Mouse (Mus musculus) CH12.LX (cell line): Measurements from ENCODE around the gene Il1rn. TPM values are rescaled to one million over a fixed set of nuclear protein-coding genes. Genes with fewer than 3 reads are reported as not detected.

Experiments used
- DNase-seq: peaks from one replicate; pipeline ENCODE4 v3.0.0-alpha.2; 2013; ENCODE audit errors: extremely low read depth
- H3K27ac ChIP-seq: 2 replicates; pipeline ENCODE4 v1.5.1; 2012; ENCODE audit warnings: low read depth, mild to moderate bottlenecking, control low read depth, moderate library complexity; ENCODE audit not compliant: insufficient read depth
- H3K27me3 ChIP-seq: replicated peaks from 2 replicates; pipeline ENCODE3; 2012; ENCODE audit warnings: inconsistent platforms
- H3K36me3 ChIP-seq, 2 experiments: replicated peaks in 1 of 2; 2 replicates each; pipeline versions ENCODE3 to v1.6.1; 2012; ENCODE audit warnings: inconsistent platforms in 1 of 2, low read length in 1 of 2, mild to moderate bottlenecking in 1 of 2, mixed read lengths in 1 of 2, moderate library complexity in 1 of 2; ENCODE audit not compliant: control insufficient read depth in 1 of 2, insufficient read depth in 1 of 2
- H3K4me1 ChIP-seq, 2 experiments: 2 replicates each; pipeline ENCODE4 v1.6.1; 2012; ENCODE audit warnings: inconsistent platforms in 1 of 2, moderate library complexity in 1 of 2; ENCODE audit not compliant: insufficient read depth in 2 of 2, control insufficient read depth in 1 of 2
- H3K4me2 ChIP-seq: 2 replicates; pipeline ENCODE4 v1.6.1; 2012; ENCODE audit warnings: low read depth, mild to moderate bottlenecking, control low read depth; ENCODE audit not compliant: poor library complexity, insufficient read depth, severe bottlenecking
- H3K4me3 ChIP-seq, 3 experiments: fragments of 150-350 bp in 1 of 3; sonication (generic) in 1 of 3; replicated peaks in 1 of 3; 2 replicates each; pipeline versions ENCODE3 to v1.5.1; 2011 to 2012; ENCODE audit warnings: low read depth in 2 of 3, low read length in 2 of 3, mild to moderate bottlenecking in 2 of 3, moderate library complexity in 2 of 3, control low read depth in 1 of 3, improper control_type of control experiment in 1 of 3, inconsistent platforms in 1 of 3, mixed read lengths in 1 of 3; ENCODE audit not compliant: poor library complexity in 1 of 3
- H3K79me2 ChIP-seq: replicated peaks from 2 replicates; pipeline ENCODE4 v1.6.1; 2012; ENCODE audit warnings: mild to moderate bottlenecking, moderate library complexity; ENCODE audit not compliant: control insufficient read depth, poor library complexity, insufficient read depth, severe bottlenecking; ENCODE audit errors: extremely low read depth
- H3K9ac ChIP-seq: 2 replicates; pipeline ENCODE4 v1.6.1; 2012; ENCODE audit warnings: low read depth, mild to moderate bottlenecking, control low read depth, moderate library complexity; ENCODE audit not compliant: insufficient read depth
- H3K9me3 ChIP-seq: replicated peaks from 2 replicates; pipeline ENCODE3; 2012; ENCODE audit warnings: low read length, inconsistent platforms, mixed read lengths
- BHLHE40 ChIP-seq: IDR thresholded peaks from 2 replicates; pipeline ENCODE4 v1.6.1; 2011; ENCODE audit warnings: mild to moderate bottlenecking, low read depth, low read length, improper control_type of control experiment
- CHD1 ChIP-seq: IDR thresholded peaks from 2 replicates; pipeline ENCODE4 v1.6.1; 2012; ENCODE audit warnings: low read depth, low read length, improper control_type of control experiment, inconsistent platforms
- CHD2 ChIP-seq: IDR thresholded peaks from 2 replicates; pipeline ENCODE4 v1.6.1; 2011; ENCODE audit warnings: low read length, improper control_type of control experiment
- CTCF ChIP-seq, 2 experiments: IDR thresholded peaks in 1 of 2; conservative IDR thresholded peaks in 1 of 2; 2 replicates each; pipeline ENCODE4 v1.5.1; 2011 to 2012; ENCODE audit warnings: low read depth in 2 of 2, low read length in 2 of 2, improper control_type of control experiment in 1 of 2, inconsistent platforms in 1 of 2, mild to moderate bottlenecking in 1 of 2, moderate library complexity in 1 of 2
- E2F4 ChIP-seq: IDR thresholded peaks from 2 replicates; pipeline ENCODE4 v1.6.1; 2011; ENCODE audit warnings: low read depth, low read length, improper control_type of control experiment; ENCODE audit not compliant: insufficient replicate concordance
- ELF1 ChIP-seq: IDR thresholded peaks from 2 replicates; pipeline ENCODE4 v1.6.1; 2014; ENCODE audit warnings: low read depth, mild to moderate bottlenecking, inconsistent platforms, low read length, improper control_type of control experiment
- EP300 ChIP-seq: IDR thresholded peaks from 2 replicates; pipeline ENCODE4 v1.6.1; 2011; ENCODE audit warnings: low read length, improper control_type of control experiment
- ETS1 ChIP-seq: conservative IDR thresholded peaks from 2 replicates; pipeline ENCODE4 v1.6.1; 2012; ENCODE audit warnings: low read depth, mild to moderate bottlenecking, inconsistent platforms, low read length, improper control_type of control experiment, moderate library complexity
- GABPA ChIP-seq: IDR thresholded peaks from 2 replicates; pipeline ENCODE4 v1.6.1; 2012; ENCODE audit warnings: low read depth, low read length, improper control_type of control experiment, inconsistent platforms; ENCODE audit not compliant: insufficient replicate concordance
- HCFC1 ChIP-seq: IDR thresholded peaks from 2 replicates; pipeline ENCODE4 v1.6.1; 2012; ENCODE audit warnings: low read depth, mild to moderate bottlenecking, inconsistent platforms, low read length, improper control_type of control experiment
- IRF4 ChIP-seq: IDR thresholded peaks from 2 replicates; pipeline ENCODE4 v1.6.1; 2014; ENCODE audit warnings: low read depth, mild to moderate bottlenecking, inconsistent platforms, low read length, improper control_type of control experiment
- JUN ChIP-seq: IDR thresholded peaks from 2 replicates; pipeline ENCODE4 v1.6.1; 2011; ENCODE audit warnings: low read depth, mild to moderate bottlenecking, low read length, improper control_type of control experiment, moderate library complexity; ENCODE audit not compliant: insufficient read depth
- JUND ChIP-seq: conservative IDR thresholded peaks from 2 replicates; pipeline ENCODE4 v1.6.1; 2011; ENCODE audit warnings: low read depth, low read length, improper control_type of control experiment
- KAT2A ChIP-seq: IDR thresholded peaks from 2 replicates; pipeline ENCODE4 v1.6.1; 2012; ENCODE audit warnings: low read length, improper control_type of control experiment, inconsistent platforms; ENCODE audit not compliant: insufficient replicate concordance
- MAFK ChIP-seq: IDR thresholded peaks from 2 replicates; pipeline ENCODE4 v1.6.1; 2011; ENCODE audit warnings: low read length, improper control_type of control experiment; ENCODE audit not compliant: insufficient replicate concordance
- MAX ChIP-seq: IDR thresholded peaks from 2 replicates; pipeline ENCODE4 v1.6.1; 2011; ENCODE audit warnings: low read length, improper control_type of control experiment
- MAZ ChIP-seq: IDR thresholded peaks from 2 replicates; pipeline ENCODE4 v1.6.1; 2012; ENCODE audit warnings: low read depth, mild to moderate bottlenecking, inconsistent platforms, low read length, improper control_type of control experiment, moderate library complexity
- MEF2A ChIP-seq: IDR thresholded peaks from 2 replicates; pipeline ENCODE4 v1.6.1; 2014; ENCODE audit warnings: low read depth, mild to moderate bottlenecking, inconsistent platforms, low read length, improper control_type of control experiment, borderline replicate concordance
- MXI1 ChIP-seq: IDR thresholded peaks from 2 replicates; pipeline ENCODE4 v1.6.1; 2011; ENCODE audit warnings: mild to moderate bottlenecking, low read depth, low read length, improper control_type of control experiment
- MYC ChIP-seq: IDR thresholded peaks from 2 replicates; pipeline ENCODE4 v1.6.1; 2011; ENCODE audit warnings: low read depth, mild to moderate bottlenecking, improper control_type of control experiment, low read length
- NELFE ChIP-seq: IDR thresholded peaks from 2 replicates; pipeline ENCODE4 v1.6.1; 2011; ENCODE audit warnings: low read depth, low read length, improper control_type of control experiment
- NRF1 ChIP-seq: IDR thresholded peaks from 2 replicates; pipeline ENCODE4 v1.6.1; 2014; ENCODE audit warnings: low read depth, mild to moderate bottlenecking, inconsistent platforms, low read length, improper control_type of control experiment, moderate library complexity
- PAX5 ChIP-seq: IDR thresholded peaks from 2 replicates; pipeline ENCODE4 v1.6.1; 2012; ENCODE audit warnings: low read length, inconsistent platforms, mixed read lengths
- POLR2A ChIP-seq: IDR thresholded peaks from 2 replicates; pipeline ENCODE4 v1.6.1; 2011; ENCODE audit warnings: low read depth, mild to moderate bottlenecking, improper control_type of control experiment, low read length
- POLR2AphosphoS2 ChIP-seq: IDR thresholded peaks from 2 replicates; pipeline ENCODE4 v1.6.1; 2011; ENCODE audit warnings: low read depth, low read length, improper control_type of control experiment
- RAD21 ChIP-seq: IDR thresholded peaks from 2 replicates; pipeline ENCODE4 v1.6.1; 2011; ENCODE audit warnings: low read depth, mild to moderate bottlenecking, low read length, improper control_type of control experiment, moderate library complexity
- RCOR1 ChIP-seq: conservative IDR thresholded peaks from 2 replicates; pipeline ENCODE4 v1.6.1; 2012; ENCODE audit warnings: low read depth, mild to moderate bottlenecking, inconsistent platforms, low read length, improper control_type of control experiment
- SIN3A ChIP-seq: IDR thresholded peaks from 2 replicates; pipeline ENCODE4 v1.6.1; 2012; ENCODE audit warnings: low read length, improper control_type of control experiment, inconsistent platforms
- SMC3 ChIP-seq: IDR thresholded peaks from 2 replicates; pipeline ENCODE4 v1.6.1; 2011; ENCODE audit warnings: low read depth, low read length, improper control_type of control experiment
- TBP ChIP-seq: conservative IDR thresholded peaks from 2 replicates; pipeline ENCODE4 v1.6.1; 2011; ENCODE audit warnings: low read depth, low read length, improper control_type of control experiment
- TCF12 ChIP-seq: IDR thresholded peaks from 2 replicates; pipeline ENCODE4 v1.6.1; 2014; ENCODE audit warnings: low read depth, mild to moderate bottlenecking, inconsistent platforms, low read length, improper control_type of control experiment
- UBTF ChIP-seq: IDR thresholded peaks from 2 replicates; pipeline ENCODE4 v1.6.1; 2012; ENCODE audit warnings: low read depth, mild to moderate bottlenecking, inconsistent platforms, low read length, improper control_type of control experiment, moderate library complexity
- USF1 ChIP-seq: IDR thresholded peaks from 2 replicates; pipeline ENCODE4 v1.6.1; 2014; ENCODE audit warnings: low read depth, mild to moderate bottlenecking, inconsistent platforms, low read length, improper control_type of control experiment
- USF2 ChIP-seq: conservative IDR thresholded peaks from 2 replicates; pipeline ENCODE4 v1.6.1; 2011; ENCODE audit warnings: low read depth, low read length, improper control_type of control experiment
- ZC3H11A ChIP-seq: IDR thresholded peaks from 2 replicates; pipeline ENCODE4 v1.6.1; 2012; ENCODE audit warnings: low read depth, mild to moderate bottlenecking, inconsistent platforms, low read length, improper control_type of control experiment
- ZKSCAN1 ChIP-seq: IDR thresholded peaks from 2 replicates; pipeline ENCODE4 v1.6.1; 2012; ENCODE audit warnings: low read depth, inconsistent platforms, low read length, improper control_type of control experiment, borderline replicate concordance
- ZMIZ1 ChIP-seq: IDR thresholded peaks from 2 replicates; pipeline ENCODE4 v1.6.1; 2012; ENCODE audit warnings: low read depth, mild to moderate bottlenecking, inconsistent platforms, low read length, improper control_type of control experiment
- ZNF384 ChIP-seq: IDR thresholded peaks from 2 replicates; pipeline ENCODE4 v1.6.1; 2012; ENCODE audit warnings: low read depth, low read length, improper control_type of control experiment, inconsistent platforms
- dilution Hi-C: fragments of 300-500 bp; cut with MboI; formaldehyde crosslinking; loops from 2 replicates; pipeline ENCODE4 v1.14.3; 2020; ENCODE audit warnings: low sequenced_read_pairs; ENCODE audit not compliant: extremely low pct_unique_long_range_greater_than_20kb, extremely low pct_ligation_motif_present
- in situ Hi-C: fragments of 300-500 bp; cut with MboI; formaldehyde crosslinking; loops from 3 replicates; pipeline ENCODE4 v1.14.3; 2019; ENCODE audit warnings: low sequenced_read_pairs, low pct_ligation_motif_present, low pct_unique_long_range_greater_than_20kb, mixed read lengths
- polyA plus RNA-seq: library from polyadenylated mRNA; unstranded; fragments of >175 nt; gene quantifications from 2 replicates; pipeline ENCODE4 v1.2.1, GENCODE M21; 2012; ENCODE audit warnings: low read depth; ENCODE audit not compliant: insufficient read length
- total RNA-seq, 2 experiments: library from RNA; depleted of rRNA; stranded (reverse); fragments of 300-350 nt in 1 of 2; fragments of >200 nt in 1 of 2; gene quantifications; 2 replicates each; pipeline ENCODE4 v1.2.3; 2012 to 2014

The Il1rn gene
- total and polyA plus RNA-seq, 3 experiments: 0.37 to 0.98 (median 0.71) TPM

- peaks cover 4% of the 10 kb centered on the region for H3K27me3 ChIP-seq
- TF ChIP-seq PAX5 (no peak), CTCF (conservative IDR thresholded peaks at IDR 0.05 in 1 of 2, IDR thresholded peaks at IDR 0.05 in 1 of 2; ENCODE audit: low read depth in 2 of 2, low read length in 2 of 2) (peak in 1 of 2 experiments; percentile 67; a peak in 2 of 4 replicates), NELFE (peak; percentile 38; the same call in 1 of the 2 replicates), MAX (peak; percentile 73; the same call in 1 of the 2 replicates), RCOR1 (no peak), UBTF (peak; percentile 81; the same call in 1 of the 2 replicates), TCF12 (peak; percentile 34; the same call in 1 of the 2 replicates), USF1 (no peak), E2F4 (no peak), SMC3 (peak; percentile 45), EP300 (no peak), MXI1 (peak; percentile 45; the same call in 1 of the 2 replicates), SIN3A (no peak; the same call in 1 of the 2 replicates), IRF4 (no peak), RAD21 (peak; percentile 55), ETS1 (no peak), POLR2A (peak; percentile 51; the same call in 1 of the 2 replicates), USF2 (no peak), KAT2A (no peak), MYC (no peak), CHD1 (no peak), GABPA (no peak), NRF1 (peak; percentile 15; the same call in 1 of the 2 replicates), ELF1 (peak; percentile 47; the same call in 1 of the 2 replicates), CHD2 (no peak), ZNF384 (peak; percentile 97), MAZ (no peak), BHLHE40 (peak; percentile 68), HCFC1 (no peak), MEF2A (no peak), ZMIZ1 (no peak), TBP (0 out of 2 replicates have a peak, but pooled peaks have one; percentile 20), JUN (no peak), JUND (no peak), POLR2AphosphoS2 (no peak), ZKSCAN1 (no peak), ZC3H11A (no peak), MAFK (no peak)
- in situ Hi-C loops (no loop called here), dilution Hi-C loops (no loop called here)
- H3K79me2 ChIP-seq: no peaks in the 10 kb centered on the region
- H3K9me3 ChIP-seq: no peaks in the 10 kb centered on the region
- peak within 1 kb of the TSS; percentile 40 to 53 (median 42) for H3K4me3 ChIP-seq
- H3K4me1 ChIP-seq: peaks cover 2 to 5% of the 10 kb centered on the region in 2 experiments; a peak in 1 of 4 replicates
- H3K27ac ChIP-seq: no peak within 1 kb of the TSS
- DNase-seq: peak; percentile 44
- peak within 1 kb of the TSS; percentile 49; the same call in 1 of the 2 replicates for H3K9ac ChIP-seq
- H3K4me2 ChIP-seq: peak within 1 kb of the TSS; percentile 89
- H3K36me3 ChIP-seq: no peaks in the 10 kb centered on the region
These were observed 30.6 kb downstream of the Il1rn start, which contains the start of gene Psd4 for GRCm38 (mm10) chr2:24367030-24367894. TSS of gene Psd4 (plus strand) at chr2:24367580.
